Mouse (Mus musculus) midbrain, postnatal 0 days (tissue): ENCODE data around the gene Mgat5. TPM values are rescaled to one million over a fixed set of nuclear protein-coding genes. Genes with fewer than 3 reads are reported as not detected.

Source experiments
- ATAC-seq: fragments of 200-750 bp; cut with Nextera tagmentation; 2 replicates; pipeline ENCODE4 v1.8.0; 2017; ENCODE audit warnings: moderate number of reproducible peaks, mild to moderate bottlenecking, moderate TSS enrichment, moderate library complexity; ENCODE audit not compliant: low FRiP score
- DNase-seq: peaks from one replicate; pipeline ENCODE4 v3.0.0-alpha.2; 2015; ENCODE audit warnings: low spot score
- H3K27ac ChIP-seq: fragments of 300-500 bp; sonication (generic); 2 replicates; pipeline ENCODE4 v1.5.1; 2014; ENCODE audit warnings: low read depth, mild to moderate bottlenecking, low read length, mixed read lengths
- H3K27me3 ChIP-seq: fragments of 300-500 bp; sonication (generic); 2 replicates; pipeline ENCODE4 v1.6.1; 2014; ENCODE audit warnings: low read length, control low read depth, mixed read lengths; ENCODE audit not compliant: insufficient read depth
- H3K36me3 ChIP-seq: fragments of 300-500 bp; sonication (generic); 2 replicates; pipeline ENCODE4 v1.6.1; 2014; ENCODE audit warnings: low read length, control low read depth, mixed read lengths; ENCODE audit not compliant: insufficient read depth
- H3K4me1 ChIP-seq: fragments of 300-500 bp; sonication (generic); 2 replicates; pipeline ENCODE4 v1.6.1; 2014; ENCODE audit warnings: mild to moderate bottlenecking, control low read depth, antibody characterized with exemption, low read length, mixed read lengths; ENCODE audit not compliant: insufficient read depth
- H3K4me2 ChIP-seq: fragments of 300-500 bp; sonication (generic); 2 replicates; pipeline ENCODE4 v1.6.1; 2014; ENCODE audit warnings: low read depth, mild to moderate bottlenecking, low read length, mixed read lengths; ENCODE audit not compliant: poor library complexity, severe bottlenecking
- H3K4me3 ChIP-seq: fragments of 300-500 bp; sonication (generic); 2 replicates; pipeline ENCODE4 v1.5.1; 2014; ENCODE audit warnings: low read depth, mild to moderate bottlenecking, low read length, moderate library complexity
- H3K9ac ChIP-seq: fragments of 300-500 bp; sonication (generic); replicated peaks from 2 replicates; pipeline ENCODE4 v1.6.1; 2014; ENCODE audit warnings: mild to moderate bottlenecking, low read length, moderate library complexity, mixed read lengths; ENCODE audit not compliant: poor library complexity, severe bottlenecking
- H3K9me3 ChIP-seq: fragments of 300-500 bp; sonication (generic); 2 replicates; pipeline ENCODE4 v1.6.1; 2016; ENCODE audit warnings: low read length, control low read depth
- CTCF ChIP-seq: IDR thresholded peaks from 2 replicates; pipeline ENCODE4 v1.5.1; 2016; ENCODE audit warnings: antibody characterized with exemption, mild to moderate bottlenecking
- WGBS: fragments of 180-500 bp; shearing (Covaris S2); extraction: QIAGEN DNeasy Blood & Tissue Kit; methylation state at CpG from one replicate; pipeline ENCODE4 v1.1.7; 2014; 5-methylcytosine and 5-hydroxymethylcytosine counted together
- polyA plus RNA-seq: library from polyadenylated mRNA; unstranded; fragments of >200 nt; fragmentation: Nextera tagmentation; extraction: Ambion mirVana; gene quantifications from 2 replicates; pipeline ENCODE4 v1.2.1, GENCODE M21; 2015
- total RNA-seq: library from RNA; depleted of rRNA; stranded (reverse); fragments of >200 nt; gene quantifications from 2 replicates; pipeline ENCODE4 v1.2.3, GENCODE M21; 2014

Gene Mgat5
- total and polyA plus RNA-seq, 2 experiments from 2014 or later: 13.0 to 56.5 TPM

- peak; percentile 24 for DNase-seq
- no peaks in the 10 kb centered on the region for H3K27me3 ChIP-seq
- H3K9ac ChIP-seq: no peak overlapping the region
- 30% methylated on average over 5 of the region's 5 CpGs for WGBS
- no peak for ATAC-seq
- peak overlapping the region; percentile 42; the same call in 1 of the 2 replicates for H3K4me2 ChIP-seq
- H3K9me3 ChIP-seq: no peaks in the 10 kb centered on the region
- H3K36me3 ChIP-seq: no peaks in the 10 kb centered on the region
- no peak overlapping the region for H3K27ac ChIP-seq
- H3K4me1 ChIP-seq: peaks cover 11% of the 10 kb centered on the region
- H3K4me3 ChIP-seq: no peak overlapping the region
- no peak for TF ChIP-seq CTCF
Measured at GRCm38 (mm10) chr1:127536448-127536847, 331.6 kb downstream of the Mgat5 start.

DNA sequence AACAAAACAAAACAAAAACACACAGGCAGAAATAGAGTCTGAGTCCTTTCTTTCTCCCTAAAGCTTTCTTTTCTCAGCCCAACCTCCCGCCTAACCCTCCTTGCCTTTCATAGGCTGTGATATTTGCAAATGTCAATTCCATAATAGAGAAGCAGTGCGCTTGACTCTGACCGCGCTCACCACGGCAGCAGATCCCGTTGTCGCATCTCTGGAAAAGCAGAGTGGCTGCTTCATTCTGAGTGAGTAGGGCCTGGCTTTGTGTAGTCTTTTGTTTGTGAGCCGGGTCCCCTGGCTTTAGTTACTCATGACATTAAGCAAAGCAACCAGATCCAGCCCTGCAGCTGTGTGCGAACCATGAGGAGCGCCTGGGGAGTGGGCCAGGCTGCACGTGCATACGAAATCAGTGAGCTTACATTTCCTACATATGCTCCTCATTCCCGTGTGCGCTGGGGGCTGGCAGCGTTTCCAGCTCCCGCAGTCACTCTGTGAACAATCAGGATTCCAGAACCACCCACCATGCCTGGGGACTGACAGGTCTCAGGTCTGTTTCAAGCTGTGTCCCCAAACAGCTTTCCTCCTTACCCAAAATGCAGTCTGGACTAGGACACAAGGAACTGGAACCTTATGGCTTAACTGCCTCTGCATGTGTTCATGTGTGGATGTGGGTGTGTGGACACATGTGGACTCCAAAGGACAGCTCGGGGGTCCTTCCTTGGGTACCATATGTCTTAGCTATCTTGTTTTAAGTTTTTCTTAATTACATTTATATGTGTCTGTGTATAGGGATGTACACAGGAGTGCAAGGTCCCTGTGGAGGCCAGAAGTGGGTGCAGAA is 332.6 kb downstream of the Mgat5 start:
- WGBS: 7% methylated on average over 17 of the region's 17 CpGs

More for the DNA sequence above, 332.6 kb downstream of the Mgat5 start:
- Histone ChIP-seq H3K4me3 (peak overlapping the region; percentile 8; the same call in 1 of the 2 replicates), H3K9ac (no peak overlapping the region), H3K36me3 (no peaks in the 10 kb centered on the region), H3K27ac (no peak overlapping the region), H3K27me3 (no peaks in the 10 kb centered on the region), H3K9me3 (no peaks in the 10 kb centered on the region), H3K4me1 (peaks cover 11% of the 10 kb centered on the region), H3K4me2 (peak overlapping the region; percentile 42)
- DNase-seq (peak; percentile 59), ATAC-seq (peak; percentile 64; the same call in 1 of the 2 replicates)
- TF ChIP-seq CTCF: no peak
